Mouse (Mus musculus) lung, postnatal 0 days (tissue): ENCODE measurements at regions not wholly inside any gene's neighbourhood (a gene's known extent, or its start where the extent isn't known, plus 50 kb on each side); places are given as distances from the start of the nearest gene placed in this dataset.

ENCODE experiments used
- ATAC-seq: fragments of 200-750 bp; cut with Nextera tagmentation; 2 replicates; pipeline ENCODE4 v1.8.0; 2017; ENCODE audit warnings: moderate library complexity
- DNase-seq: peaks from one replicate; pipeline ENCODE4 v3.0.0-alpha.2; 2016; ENCODE audit warnings: low spot score
- H3K27ac ChIP-seq: fragments of 300-500 bp; sonication (generic); 2 replicates; pipeline ENCODE4 v1.5.1; 2014; ENCODE audit warnings: antibody characterized with exemption, mild to moderate bottlenecking, low read length, mixed read lengths
- H3K27me3 ChIP-seq: fragments of 300-500 bp; sonication (generic); replicated peaks from 2 replicates; pipeline ENCODE4 v1.6.1; 2014; ENCODE audit warnings: low read length, mixed read lengths; ENCODE audit not compliant: insufficient read depth
- H3K36me3 ChIP-seq: fragments of 300-500 bp; sonication (generic); 2 replicates; pipeline ENCODE4 v1.6.1; 2014; ENCODE audit warnings: low read length, mixed read lengths; ENCODE audit not compliant: insufficient read depth
- H3K4me1 ChIP-seq: fragments of 300-500 bp; sonication (generic); 2 replicates; pipeline ENCODE4 v1.6.1; 2014; ENCODE audit warnings: antibody characterized with exemption, low read depth, low read length, mixed read lengths; ENCODE audit not compliant: insufficient read depth
- H3K4me2 ChIP-seq: fragments of 300-500 bp; sonication (generic); replicated peaks from 2 replicates; pipeline ENCODE4 v1.6.1; 2014; ENCODE audit warnings: low read depth, mild to moderate bottlenecking, low read length, moderate library complexity, mixed read lengths
- H3K4me3 ChIP-seq: fragments of 300-500 bp; sonication (generic); 2 replicates; pipeline ENCODE4 v1.5.1; 2014; ENCODE audit warnings: low read depth, low read length
- H3K9ac ChIP-seq: fragments of 300-500 bp; sonication (generic); replicated peaks from 2 replicates; pipeline ENCODE4 v1.6.1; 2014; ENCODE audit warnings: low read depth, mild to moderate bottlenecking
- H3K9me3 ChIP-seq: fragments of 300-500 bp; sonication (generic); 2 replicates; pipeline ENCODE4 v1.6.1; 2016; ENCODE audit warnings: low read length, mixed read lengths
- CTCF ChIP-seq: IDR thresholded peaks from 2 replicates; pipeline ENCODE4 v1.5.1; 2016; ENCODE audit warnings: antibody characterized with exemption, mild to moderate bottlenecking
- EP300 ChIP-seq: IDR thresholded peaks from 2 replicates; pipeline ENCODE4 v1.6.1; 2016; ENCODE audit warnings: antibody characterized with exemption, mild to moderate bottlenecking, control low read depth
- WGBS: fragments of 180-500 bp; shearing (Covaris S2); extraction: QIAGEN DNeasy Blood & Tissue Kit; methylation state at CpG from one replicate; pipeline ENCODE4 v1.1.7; 2014; 5-methylcytosine and 5-hydroxymethylcytosine counted together

- Histone ChIP-seq H3K9me3 (no peaks in the 10 kb centered on the region), H3K4me3 (no peak overlapping the region), H3K27ac (no peak overlapping the region), H3K27me3 (no peaks in the 10 kb centered on the region), H3K4me1 (no peaks in the 10 kb centered on the region), H3K4me2 (no peak overlapping the region), H3K9ac (no peak overlapping the region), H3K36me3 (no peaks in the 10 kb centered on the region)
- no peak for TF ChIP-seq EP300
- TF ChIP-seq CTCF, result peak; percentile 50
- 14% methylated on average over 4 of the region's 4 CpGs for WGBS
- no peak for ATAC-seq
- DNase-seq, result peak; percentile 6
Measured at GRCm38 (mm10) chrX:143996716-143997115, 63.6 kb upstream of the Dcx start.
